Mouse (Mus musculus) effector memory CD4-positive, alpha-beta T cell, adult 7 months (primary cell): ENCODE results near the gene Tbc1d16. TPM values are rescaled to one million over a fixed set of nuclear protein-coding genes. Genes with fewer than 3 reads are reported as not detected.

Source experiments
- polyA plus RNA-seq: library from polyadenylated mRNA; unstranded; fragments of 100-300 nt; shearing (Covaris generic); gene quantifications from one replicate; pipeline ENCODE4 v1.2.1, GENCODE M21; 2017

The Tbc1d16 gene
- polyA plus RNA-seq, result not detected

GRCm38 (mm10) chr11:119228091-119228781, at the start of gene Tbc1d16, which contains the start of gene Ccdc40:
Gene Tbc1d16 (minus strand): TSS chr11:119228499.
Gene Ccdc40 (plus strand): TSS chr11:119228572.

GRCm38 (mm10) chr11:119267768-119268556, 39.7 kb upstream of the Tbc1d16 start, which contains the start of gene Gaa:
Gene Gaa (plus strand): TSS chr11:119267887.

Other genes starting within 250 kb of the Tbc1d16 start
- not detected for gene Enpp7, start 240.3 kb downstream of the Tbc1d16 start, polyA plus RNA-seq
- gene Cbx2, start 205.5 kb downstream of the Tbc1d16 start, polyA plus RNA-seq, result 1.5 TPM
- gene Cbx8, start 187.5 kb downstream of the Tbc1d16 start, polyA plus RNA-seq, result 6.1 TPM
- gene Cbx4, start 142.3 kb downstream of the Tbc1d16 start, polyA plus RNA-seq, result 72.5 TPM
- gene Ccdc40, start 73 bp upstream of the Tbc1d16 start, polyA plus RNA-seq, result 0.78 TPM
- 40.6 TPM for gene Gaa, start 39.4 kb upstream of the Tbc1d16 start, polyA plus RNA-seq
- 281 TPM for gene Eif4a3, start 71.6 kb upstream of the Tbc1d16 start, polyA plus RNA-seq
- not detected for gene Card14, start 79.3 kb upstream of the Tbc1d16 start, polyA plus RNA-seq
- 8.5 TPM for gene Sgsh, start 127.0 kb upstream of the Tbc1d16 start, polyA plus RNA-seq
- gene Slc26a11, start 127.1 kb upstream of the Tbc1d16 start, polyA plus RNA-seq, result 45.3 TPM
- gene Rnf213, start 164.6 kb upstream of the Tbc1d16 start, polyA plus RNA-seq, result 10.2 TPM